Mouse (Mus musculus) forebrain, postnatal 0 days (tissue): ENCODE results near the gene Cyfip2. TPM values are rescaled to one million over a fixed set of nuclear protein-coding genes. Genes with fewer than 3 reads are reported as not detected.
A peak's percentile ranks its signal among the peaks of the same experiment; 100 is the strongest.

ENCODE experiments used
- ATAC-seq: fragments of 200-750 bp; cut with Nextera tagmentation; 2 replicates; pipeline ENCODE4 v1.8.0; 2017; ENCODE audit warnings: mild to moderate bottlenecking, moderate library complexity
- DNase-seq: peaks from one replicate; pipeline ENCODE4 v3.0.0-alpha.2; 2015
- H3K27ac ChIP-seq: fragments of 300-500 bp; sonication (generic); 2 replicates; pipeline ENCODE4 v1.5.1; 2014; ENCODE audit warnings: low read depth, mild to moderate bottlenecking, antibody characterized with exemption, low read length, moderate library complexity, mixed read lengths
- H3K27me3 ChIP-seq: fragments of 300-500 bp; sonication (generic); 2 replicates; pipeline ENCODE4 v1.6.1; 2014; ENCODE audit warnings: mild to moderate bottlenecking, low read length, mixed read lengths; ENCODE audit not compliant: insufficient read depth
- H3K36me3 ChIP-seq: fragments of 300-500 bp; sonication (generic); 2 replicates; pipeline ENCODE4 v1.6.1; 2014; ENCODE audit warnings: mild to moderate bottlenecking, moderate library complexity; ENCODE audit not compliant: insufficient read depth
- H3K4me1 ChIP-seq: fragments of 300-500 bp; sonication (generic); 2 replicates; pipeline ENCODE4 v1.6.1; 2014; ENCODE audit warnings: antibody characterized with exemption; ENCODE audit not compliant: insufficient read depth
- H3K4me2 ChIP-seq: fragments of 300-500 bp; sonication (generic); 2 replicates; pipeline ENCODE4 v1.6.1; 2014; ENCODE audit warnings: low read depth, mild to moderate bottlenecking, moderate library complexity
- H3K4me3 ChIP-seq: fragments of 300-500 bp; sonication (generic); 2 replicates; pipeline ENCODE4 v1.5.1; 2014; ENCODE audit warnings: low read depth, low read length, mixed read lengths
- H3K9ac ChIP-seq: fragments of 300-500 bp; sonication (generic); 2 replicates; pipeline ENCODE4 v1.6.1; 2014; ENCODE audit warnings: mild to moderate bottlenecking
- H3K9me3 ChIP-seq: fragments of 300-500 bp; sonication (generic); 2 replicates; pipeline ENCODE4 v1.6.1; 2016; ENCODE audit warnings: low read length
- CTCF ChIP-seq: sonication (generic); IDR thresholded peaks from 2 replicates; pipeline ENCODE4 v1.5.1; 2016; ENCODE audit warnings: antibody characterized with exemption, control low read depth, low read depth
- WGBS: fragments of 180-500 bp; shearing (Covaris S2); extraction: QIAGEN DNeasy Blood & Tissue Kit; methylation state at CpG from one replicate; pipeline ENCODE4 v1.1.7; 2014; 5-methylcytosine and 5-hydroxymethylcytosine counted together
- polyA plus RNA-seq: library from polyadenylated mRNA; unstranded; fragments of >200 nt; fragmentation: Nextera tagmentation; extraction: Ambion mirVana; gene quantifications from 2 replicates; pipeline ENCODE4 v1.2.1, GENCODE M21; 2015
- total RNA-seq: library from RNA; depleted of rRNA; stranded (reverse); fragments of >200 nt; gene quantifications from 2 replicates; pipeline ENCODE4 v1.2.3, GENCODE M21; 2014

Gene Cyfip2
- total and polyA plus RNA-seq, 2 experiments from 2014 or later, result 75.8 to 114 TPM

DNA sequence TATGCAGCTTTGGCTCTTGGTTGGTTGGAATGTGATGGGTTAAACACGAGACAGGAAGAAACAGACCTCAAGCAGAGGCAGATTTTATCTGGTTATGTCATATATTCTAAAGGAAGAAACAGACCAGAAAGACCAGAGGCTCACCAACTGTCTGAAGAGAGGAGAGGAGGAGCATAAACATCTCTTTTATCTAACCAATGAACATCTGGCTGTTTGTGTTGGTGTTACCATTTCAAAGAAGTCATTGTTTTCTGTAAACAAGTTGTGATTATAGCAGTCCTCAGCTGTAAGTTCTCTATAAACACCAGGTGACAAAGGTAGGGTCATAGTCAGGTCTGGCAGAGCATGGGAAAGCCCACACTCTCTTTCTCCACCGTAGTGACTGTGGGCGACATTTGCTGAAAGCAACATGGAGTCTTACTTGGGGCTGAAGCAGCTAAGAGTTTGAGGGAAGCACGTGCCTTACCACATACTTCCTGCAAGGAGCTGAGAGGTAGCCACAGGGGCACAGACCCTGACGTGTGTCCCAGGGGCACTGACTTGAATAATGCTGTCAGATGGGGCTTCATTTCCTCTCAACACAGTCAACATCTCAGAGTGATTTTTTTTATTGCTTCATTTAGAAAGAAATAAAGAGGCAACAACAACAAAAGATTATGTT lies 31.4 kb upstream of the Cyfip2 start:
- 68% methylated on average over 5 of the region's 5 CpGs for WGBS
- H3K27me3 ChIP-seq, result no peaks in the 10 kb centered on the region
- no peak overlapping the region for H3K4me2 ChIP-seq
- no peak overlapping the region for H3K9ac ChIP-seq
- no peaks in the 10 kb centered on the region for H3K4me1 ChIP-seq
- H3K36me3 ChIP-seq, result no peaks in the 10 kb centered on the region
- no peak for ATAC-seq
- H3K4me3 ChIP-seq, result no peak overlapping the region
- no peak for DNase-seq
- no peak overlapping the region for H3K27ac ChIP-seq
- TF ChIP-seq CTCF, result no peak
- H3K9me3 ChIP-seq, result no peaks in the 10 kb centered on the region

DNA sequence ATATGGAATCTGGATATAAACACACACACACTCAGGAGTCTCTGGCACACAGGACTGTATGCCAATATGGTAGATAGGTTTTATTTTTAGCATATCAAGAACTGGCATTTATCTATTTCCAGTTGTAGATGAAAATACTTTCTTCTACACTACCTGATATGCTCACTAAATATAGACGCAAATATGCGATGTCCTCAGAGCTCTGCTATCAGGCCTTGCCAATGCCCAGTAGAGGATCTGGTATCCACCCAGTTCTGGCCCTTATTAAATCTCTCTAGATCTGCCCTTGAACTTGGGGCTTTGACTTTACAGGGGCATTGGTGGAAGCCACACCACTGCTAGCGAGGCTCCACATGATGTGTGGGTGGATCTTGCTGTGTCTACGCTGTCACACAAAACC lies 29.3 kb upstream of the Cyfip2 start:
- Histone ChIP-seq H3K27ac (no peak overlapping the region), H3K9me3 (no peaks in the 10 kb centered on the region), H3K27me3 (no peaks in the 10 kb centered on the region), H3K4me3 (no peak overlapping the region), H3K36me3 (no peaks in the 10 kb centered on the region), H3K4me2 (no peak overlapping the region), H3K9ac (no peak overlapping the region), H3K4me1 (no peaks in the 10 kb centered on the region)
- ATAC-seq (no peak), DNase-seq (no peak)
- TF ChIP-seq CTCF, result no peak
- WGBS, result 89% methylated on average over 4 of the region's 4 CpGs

DNA sequence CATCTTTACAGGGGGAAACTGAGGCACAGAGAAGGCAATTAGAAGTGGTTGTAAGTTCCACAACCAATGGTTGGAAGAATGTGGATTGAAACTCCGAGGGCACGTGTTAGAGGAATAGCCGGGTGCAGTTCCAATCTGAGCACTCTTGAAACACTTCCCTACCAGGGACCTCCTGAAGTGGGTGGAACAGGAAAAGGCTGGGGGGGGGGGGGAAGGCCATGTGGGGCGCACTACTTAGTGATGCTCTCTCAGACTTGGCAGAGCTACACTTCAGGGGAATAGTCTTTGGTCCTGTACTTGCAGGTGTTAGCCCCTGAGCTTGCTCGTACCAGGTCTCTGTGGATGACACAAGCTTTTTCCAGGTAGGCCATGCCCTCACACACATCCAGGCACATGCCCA lies 23.4 kb upstream of the Cyfip2 start:
- H3K27me3 ChIP-seq, result no peaks in the 10 kb centered on the region
- DNase-seq (no peak), ATAC-seq (no peak)
- no peak overlapping the region for H3K4me3 ChIP-seq
- no peaks in the 10 kb centered on the region for H3K9me3 ChIP-seq
- WGBS, result 94% methylated on average over 5 of the region's 5 CpGs
- no peaks in the 10 kb centered on the region for H3K36me3 ChIP-seq
- TF ChIP-seq CTCF, result no peak
- H3K9ac ChIP-seq, result no peak overlapping the region
- no peak overlapping the region for H3K4me2 ChIP-seq
- no peaks in the 10 kb centered on the region for H3K4me1 ChIP-seq
- no peak overlapping the region for H3K27ac ChIP-seq

DNA sequence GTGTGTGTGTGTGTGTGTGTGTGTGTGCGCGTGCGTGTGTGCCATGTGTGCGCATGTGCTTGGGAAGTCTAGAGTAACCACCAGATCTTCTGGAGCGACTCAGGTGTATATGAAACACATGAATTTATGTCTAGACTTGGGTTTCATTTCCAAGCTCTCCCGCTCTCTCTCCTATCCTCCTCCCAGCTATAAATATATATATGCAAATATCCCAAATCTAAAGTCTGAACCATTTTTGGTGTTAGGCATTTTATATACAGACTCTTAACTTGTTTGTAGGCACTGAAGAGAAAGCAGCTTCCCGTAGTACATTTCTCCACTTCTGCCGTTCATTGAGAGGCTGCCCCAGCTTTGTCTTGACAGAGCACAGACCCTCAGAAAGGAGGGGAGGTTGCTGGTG lies 19.6 kb upstream of the Cyfip2 start:
- ATAC-seq (no peak), DNase-seq (no peak)
- no peaks in the 10 kb centered on the region for H3K27me3 ChIP-seq
- no peaks in the 10 kb centered on the region for H3K4me1 ChIP-seq
- H3K27ac ChIP-seq, result no peak overlapping the region
- H3K4me2 ChIP-seq, result no peak overlapping the region
- H3K36me3 ChIP-seq, result no peaks in the 10 kb centered on the region
- WGBS, result 90% methylated on average over 8 of the region's 8 CpGs
- H3K9me3 ChIP-seq, result no peaks in the 10 kb centered on the region
- no peak overlapping the region for H3K4me3 ChIP-seq
- no peak overlapping the region for H3K9ac ChIP-seq
- TF ChIP-seq CTCF, result no peak

DNA sequence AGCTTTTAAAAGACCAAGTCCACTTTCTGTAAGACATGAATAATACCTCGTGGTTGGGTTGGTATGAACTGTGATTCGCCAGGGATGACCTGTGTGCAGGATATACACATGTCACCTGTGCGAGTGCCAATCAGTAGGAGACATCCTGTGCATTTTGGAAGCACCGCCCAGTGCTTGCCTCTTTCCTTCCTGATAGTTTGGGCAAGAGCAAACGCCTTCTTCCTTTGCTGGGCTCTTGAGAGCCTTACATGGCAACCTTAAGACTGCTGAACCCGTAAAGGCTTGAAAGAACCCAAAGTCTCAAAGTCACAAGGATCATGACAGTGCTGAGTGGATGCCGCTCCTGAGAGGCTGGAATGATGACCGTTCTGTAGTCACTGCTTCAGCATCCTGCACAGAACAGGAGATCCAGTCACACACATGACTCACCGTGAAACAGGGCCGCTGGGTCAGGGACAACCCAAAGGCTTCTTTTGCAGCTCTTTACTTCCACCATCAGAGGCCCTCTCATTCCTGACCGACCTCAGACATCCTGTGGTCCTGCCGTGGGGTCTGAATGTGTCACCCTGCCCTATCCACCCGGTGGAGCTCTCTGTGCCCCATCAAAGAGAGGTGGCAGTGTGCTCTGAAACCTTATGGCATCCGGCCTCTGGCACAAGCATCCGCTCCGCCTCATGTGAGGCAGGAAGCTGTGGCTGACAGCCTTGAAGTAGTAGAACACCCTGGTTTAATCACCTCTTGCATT lies 13.8 kb upstream of the Cyfip2 start:
- DNase-seq, result no peak
- Histone ChIP-seq H3K36me3 (no peaks in the 10 kb centered on the region), H3K4me2 (no peak overlapping the region), H3K9me3 (no peaks in the 10 kb centered on the region), H3K9ac (no peak overlapping the region), H3K4me3 (no peak overlapping the region), H3K27me3 (no peaks in the 10 kb centered on the region), H3K4me1 (no peaks in the 10 kb centered on the region), H3K27ac (no peak overlapping the region)
- no peak for ATAC-seq
- TF ChIP-seq CTCF, result no peak
- 90% methylated on average over 16 of the region's 16 CpGs for WGBS

DNA sequence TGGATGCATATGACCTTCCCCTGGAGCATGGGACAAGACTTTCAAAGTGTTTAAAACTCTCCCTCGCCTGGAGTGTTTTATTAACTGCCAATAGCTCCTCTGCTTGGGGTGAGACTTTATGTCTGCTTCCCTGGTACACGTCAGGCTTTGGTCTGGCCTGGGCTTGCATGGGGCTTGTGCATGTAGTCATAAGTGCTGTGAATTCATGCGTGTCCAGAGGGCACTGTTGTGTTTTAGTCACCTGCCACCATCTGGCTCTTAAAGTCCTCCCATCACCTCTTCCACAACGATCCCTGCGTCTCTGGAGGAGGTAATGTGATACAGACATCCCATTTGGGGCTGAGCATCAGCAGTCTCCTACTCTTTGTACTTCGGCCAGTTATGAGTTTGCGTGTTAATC lies 8.9 kb upstream of the Cyfip2 start:
- no peak for DNase-seq
- H3K36me3 ChIP-seq, result no peaks in the 10 kb centered on the region
- no peak for ATAC-seq
- H3K4me2 ChIP-seq, result no peak overlapping the region
- H3K4me3 ChIP-seq, result no peak overlapping the region
- H3K4me1 ChIP-seq, result no peaks in the 10 kb centered on the region
- no peak overlapping the region for H3K9ac ChIP-seq
- 89% methylated on average over 7 of the region's 7 CpGs for WGBS
- H3K9me3 ChIP-seq, result no peaks in the 10 kb centered on the region
- no peak overlapping the region for H3K27ac ChIP-seq
- no peaks in the 10 kb centered on the region for H3K27me3 ChIP-seq
- no peak for TF ChIP-seq CTCF

DNA sequence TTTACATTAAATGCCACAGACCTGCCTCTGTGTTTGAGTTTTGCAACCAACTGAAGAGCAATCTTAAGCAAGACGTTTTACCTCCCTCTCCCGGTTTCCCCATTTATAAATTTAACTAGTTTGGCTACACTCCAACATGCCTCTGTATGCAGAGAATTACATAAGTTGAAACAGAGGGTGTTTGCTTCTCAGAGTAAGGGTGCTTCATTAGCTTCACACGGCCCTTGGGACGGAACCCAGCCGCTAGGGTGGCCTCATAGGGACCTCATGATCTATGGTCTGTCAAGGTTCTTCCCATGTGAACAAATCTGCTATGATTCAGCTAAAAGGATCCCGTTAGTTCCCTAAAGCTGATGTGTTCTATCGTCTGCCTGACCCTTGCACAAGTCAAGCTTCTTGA lies 1.9 kb upstream of the Cyfip2 start:
- peaks cover 11% of the 10 kb centered on the region for H3K4me1 ChIP-seq
- no peaks in the 10 kb centered on the region for H3K27me3 ChIP-seq

More for the DNA sequence above, 1.9 kb upstream of the Cyfip2 start:
- ATAC-seq (no peak), DNase-seq (peak; percentile 5)
- WGBS, result 52% methylated on average over 7 of the region's 7 CpGs
- Histone ChIP-seq H3K27ac (no peak overlapping the region; the same call in 1 of the 2 replicates), H3K36me3 (no peaks in the 10 kb centered on the region), H3K9me3 (no peaks in the 10 kb centered on the region), H3K9ac (no peak overlapping the region), H3K4me2 (no peak overlapping the region), H3K4me3 (no peak overlapping the region)
- no peak for TF ChIP-seq CTCF
